Mouse (Mus musculus): ENCODE measurements around the gene Rps15.

Rps15 gene

GRCm38 (mm10) chr10:80294788-80295303, 2.6 kb downstream of the Rps15 start:
- DNase-seq, result no peak

GRCm38 (mm10) chr10:80295618-80296425, 3.6 kb downstream of the Rps15 start, which contains the start of gene Apc2:
TSS of gene Apc2 (plus strand) at chr10:80295977.
- DNase-seq, result peak; percentile 76

GRCm38 (mm10) chr10:80296824-80297223, 4.6 kb downstream of the Rps15 start:
- no peak for DNase-seq

- no peak for DNase-seq
Observed at GRCm38 (mm10) chr10:80297526-80298133, 5.4 kb downstream of the Rps15 start.

- DNase-seq, result peak; percentile 96
Observed at GRCm38 (mm10) chr10:80298571-80299281, 6.5 kb downstream of the Rps15 start.

- no peak for DNase-seq
Observed at GRCm38 (mm10) chr10:80299301-80299700, 7.0 kb downstream of the Rps15 start.

- DNase-seq, result no peak
Observed at GRCm38 (mm10) chr10:80299824-80300223, 7.6 kb downstream of the Rps15 start.

- DNase-seq, result no peak
Observed at GRCm38 (mm10) chr10:80300672-80301181, 8.5 kb downstream of the Rps15 start.

GRCm38 (mm10) chr10:80301256-80302081, 9.2 kb downstream of the Rps15 start:
- no peak for DNase-seq

- no peak for DNase-seq
Observed at GRCm38 (mm10) chr10:80302082-80302355, 9.8 kb downstream of the Rps15 start.

- no peak for DNase-seq
Observed at GRCm38 (mm10) chr10:80302471-80302881, 10.2 kb downstream of the Rps15 start.

GRCm38 (mm10) chr10:80304458-80304857, 12.2 kb downstream of the Rps15 start:
- DNase-seq, result no peak

- DNase-seq, result no peak
Observed at GRCm38 (mm10) chr10:80304862-80305261, 12.6 kb downstream of the Rps15 start.

- no peak for DNase-seq
Observed at GRCm38 (mm10) chr10:80311560-80311959, 19.3 kb downstream of the Rps15 start.

- DNase-seq, result no peak
Observed at GRCm38 (mm10) chr10:80312586-80313504, 20.6 kb downstream of the Rps15 start.

- no peak for DNase-seq
Observed at GRCm38 (mm10) chr10:80313627-80314201, 21.5 kb downstream of the Rps15 start.

GRCm38 (mm10) chr10:80314494-80315001, 22.3 kb downstream of the Rps15 start:
- no peak for DNase-seq

GRCm38 (mm10) chr10:80315315-80315714, 23.1 kb downstream of the Rps15 start:
- no peak for DNase-seq

- DNase-seq, result no peak
Observed at GRCm38 (mm10) chr10:80316359-80316781, 24.1 kb downstream of the Rps15 start.

GRCm38 (mm10) chr10:80317011-80317410, 24.8 kb downstream of the Rps15 start:
- no peak for DNase-seq

- DNase-seq, result peak; percentile 94
Observed at GRCm38 (mm10) chr10:80320340-80320760, 28.1 kb downstream of the Rps15 start, which contains the start of gene 2310011J03Rik. TSS of gene 2310011J03Rik (minus strand) at chr10:80320537.

Data from right cerebral cortex, postnatal 14 days (tissue).